Mouse (Mus musculus): ENCODE data around the gene Msto1. TPM values are rescaled to one million over a fixed set of nuclear protein-coding genes. Genes with fewer than 3 reads are reported as not detected.
"Not testable (repeated sequence)": the region's sequence is repeated elsewhere in the genome, so short reads cannot be mapped to it uniquely, and the experiment has no call there.

Msto1 gene
- 10 to 100 TPM; 27.5 to 31.7 TPM for total RNA-seq (2021)
- long read RNA-seq, experiment 1, transcript Msto1-202 (14 exons, 1,875 nt): major isoform, 51 of 77 reads
- long read RNA-seq, experiment 1, partial matches to known transcripts: 12 of 77 reads
- long read RNA-seq, experiment 1, other reads (novel, unspliced or antisense): 14 of 77 reads
- long read RNA-seq, experiment 2, transcript Msto1-202 (14 exons, 1,875 nt): major isoform, 49 of 76 reads
- long read RNA-seq, experiment 2, partial matches to known transcripts: 11 of 76 reads
- long read RNA-seq, experiment 2, other reads (novel, unspliced or antisense): 16 of 76 reads

- peak; percentile 79 to 94 for DNase-seq (ENCODE audit: low spot score in 2 of 2)
Measured at GRCm38 (mm10) chr3:88913511-88914383, at the start of gene Msto1. Gene Msto1 (minus strand): TSS chr3:88913999.

- DNase-seq (ENCODE audit: low spot score in 2 of 2): not testable (repeated sequence)
Measured at GRCm38 (mm10) chr3:88963211-88963610, 49.4 kb upstream of the Msto1 start.

GRCm38 (mm10) chr3:88953736-88954135, 39.9 kb upstream of the Msto1 start:
- DNase-seq (ENCODE audit: low spot score in 2 of 2): no peak

GRCm38 (mm10) chr3:88953246-88953645, 39.4 kb upstream of the Msto1 start:
- no peak for DNase-seq (ENCODE audit: low spot score in 2 of 2)

- no peak for DNase-seq (ENCODE audit: low spot score in 2 of 2)
Measured at GRCm38 (mm10) chr3:88951327-88951800, 37.6 kb upstream of the Msto1 start.

- DNase-seq (ENCODE audit: low spot score in 2 of 2): peak; percentile 67 to 77
Measured at GRCm38 (mm10) chr3:88950576-88951326, 37.0 kb upstream of the Msto1 start, which contains the start of the genes Ash1l and Dap3. Gene Ash1l (plus strand): TSS chr3:88950622. Gene Dap3 (minus strand): TSS chr3:88951181.

GRCm38 (mm10) chr3:88949786-88950575, 36.2 kb upstream of the Msto1 start:
- peak; percentile 82 to 94 for DNase-seq (ENCODE audit: low spot score in 2 of 2)

GRCm38 (mm10) chr3:88944109-88944508, 30.3 kb upstream of the Msto1 start:
- no peak for DNase-seq (ENCODE audit: low spot score in 2 of 2)

- DNase-seq (ENCODE audit: low spot score in 2 of 2): no peak
Measured at GRCm38 (mm10) chr3:88942316-88942880, 28.6 kb upstream of the Msto1 start.

GRCm38 (mm10) chr3:88939749-88940148, 25.9 kb upstream of the Msto1 start:
- DNase-seq (ENCODE audit: low spot score in 2 of 2): no peak

GRCm38 (mm10) chr3:88939071-88939470, 25.3 kb upstream of the Msto1 start:
- DNase-seq (ENCODE audit: low spot score in 2 of 2): no peak

GRCm38 (mm10) chr3:88929501-88929900, 15.7 kb upstream of the Msto1 start:
- DNase-seq (ENCODE audit: low spot score in 2 of 2): no peak

- DNase-seq (ENCODE audit: low spot score in 2 of 2): no peak
Measured at GRCm38 (mm10) chr3:88925651-88926050, 11.9 kb upstream of the Msto1 start.

- no peak for DNase-seq (ENCODE audit: low spot score in 2 of 2)
Measured at GRCm38 (mm10) chr3:88923989-88924591, 10.3 kb upstream of the Msto1 start.

GRCm38 (mm10) chr3:88921411-88921810, 7.6 kb upstream of the Msto1 start:
- no peak for DNase-seq (ENCODE audit: low spot score in 2 of 2)

- DNase-seq (ENCODE audit: low spot score in 2 of 2): no peak
Measured at GRCm38 (mm10) chr3:88918981-88919380, 5.2 kb upstream of the Msto1 start.

- DNase-seq (ENCODE audit: low spot score in 2 of 2): no peak
Measured at GRCm38 (mm10) chr3:88914384-88914810, 598 bp upstream of the Msto1 start.

- DNase-seq (ENCODE audit: low spot score in 2 of 2): no peak
Measured at GRCm38 (mm10) chr3:88912585-88912984, 1.2 kb downstream of the Msto1 start.

GRCm38 (mm10) chr3:88906393-88907159, 7.2 kb downstream of the Msto1 start:
- DNase-seq (ENCODE audit: low spot score in 2 of 2): no peak
